Mouse (Mus musculus): Measurements from ENCODE around the gene Zswim2. TPM values are rescaled to one million over a fixed set of nuclear protein-coding genes. Genes with fewer than 3 reads are reported as not detected.

Zswim2 gene
- polyA plus RNA-seq, 1 experiment from 2014 or later = not detected

DNA sequence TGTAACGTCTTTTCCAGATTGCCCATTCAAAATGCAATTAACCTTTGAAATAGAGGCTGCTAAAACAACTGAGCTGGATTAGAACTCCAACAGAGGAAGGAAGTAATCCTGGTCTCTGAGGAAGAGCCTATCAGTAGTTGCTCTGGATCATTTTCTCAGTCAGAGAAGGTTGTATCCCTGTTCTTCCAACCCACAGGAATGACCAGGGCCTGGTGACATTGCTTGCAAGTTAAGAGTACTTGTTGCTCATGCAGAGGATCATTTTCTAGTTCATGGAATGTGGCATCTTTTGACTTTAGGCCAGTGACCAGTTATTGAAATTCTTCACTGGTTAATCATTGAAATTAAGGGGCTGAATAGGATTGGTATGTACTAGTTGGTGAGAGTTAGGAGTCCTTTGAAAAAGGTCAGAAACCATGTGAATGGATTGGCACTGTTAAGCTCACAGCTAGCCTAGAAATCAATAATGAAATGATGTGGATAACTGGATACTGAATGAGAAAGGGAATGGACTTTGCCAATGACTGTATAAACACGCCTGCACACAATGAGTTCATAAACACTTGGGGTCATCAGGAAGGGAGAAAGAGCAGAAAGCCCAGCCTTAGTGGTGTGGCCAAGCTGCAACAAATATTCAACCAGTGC lies 39.0 kb downstream of the Zswim2 start:
- H3K4me1 ChIP-seq (replicated peaks) = no peaks in the 10 kb centered on the region
- ATAC-seq (ENCODE audit: insufficient number of reproducible peaks, insufficient read depth, low FRiP score, low TSS enrichment, low read depth) = no peak
- WGBS = 68% methylated on average over 2 of the region's 2 CpGs
- no peaks in the 10 kb centered on the region for H3K27me3 ChIP-seq
- H3K36me3 ChIP-seq = no peaks in the 10 kb centered on the region
- no peak overlapping the region for H3K27ac ChIP-seq
- no peak overlapping the region for H3K9ac ChIP-seq (replicated peaks)
- no peaks in the 10 kb centered on the region for H3K9me3 ChIP-seq
- H3K4me2 ChIP-seq = no peak overlapping the region
- no peak overlapping the region for H3K4me3 ChIP-seq (replicated peaks)

DNA sequence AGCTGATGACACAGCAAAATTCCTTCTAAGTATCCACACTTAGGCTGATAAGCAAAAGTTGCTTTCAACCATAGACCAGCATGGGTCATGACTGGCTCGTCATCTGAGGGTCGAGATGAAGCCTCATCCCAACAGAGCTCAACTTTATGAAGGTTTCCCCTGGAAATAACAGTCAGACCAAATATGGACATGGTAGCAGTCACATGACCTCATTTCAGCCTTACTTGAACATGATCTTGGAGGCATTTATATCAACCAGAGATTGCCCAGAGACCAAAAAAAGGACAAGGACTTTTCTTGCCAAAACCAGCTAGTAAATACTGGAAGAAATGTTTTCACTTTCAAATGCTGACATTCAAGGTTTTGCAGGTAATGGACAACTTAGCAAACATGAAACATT lies 47.3 kb downstream of the Zswim2 start:
- Histone ChIP-seq H3K9me3 (no peaks in the 10 kb centered on the region), H3K36me3 (no peaks in the 10 kb centered on the region), H3K4me3 (replicated peaks) (no peak overlapping the region), H3K4me1 (replicated peaks) (no peaks in the 10 kb centered on the region), H3K9ac (replicated peaks) (no peak overlapping the region), H3K27ac (no peak overlapping the region), H3K4me2 (no peak overlapping the region), H3K27me3 (no peaks in the 10 kb centered on the region)
- no peak for ATAC-seq (ENCODE audit: insufficient number of reproducible peaks, insufficient read depth, low FRiP score, low TSS enrichment, low read depth)
- WGBS = 85% methylated on average over 2 of the region's 2 CpGs

DNA sequence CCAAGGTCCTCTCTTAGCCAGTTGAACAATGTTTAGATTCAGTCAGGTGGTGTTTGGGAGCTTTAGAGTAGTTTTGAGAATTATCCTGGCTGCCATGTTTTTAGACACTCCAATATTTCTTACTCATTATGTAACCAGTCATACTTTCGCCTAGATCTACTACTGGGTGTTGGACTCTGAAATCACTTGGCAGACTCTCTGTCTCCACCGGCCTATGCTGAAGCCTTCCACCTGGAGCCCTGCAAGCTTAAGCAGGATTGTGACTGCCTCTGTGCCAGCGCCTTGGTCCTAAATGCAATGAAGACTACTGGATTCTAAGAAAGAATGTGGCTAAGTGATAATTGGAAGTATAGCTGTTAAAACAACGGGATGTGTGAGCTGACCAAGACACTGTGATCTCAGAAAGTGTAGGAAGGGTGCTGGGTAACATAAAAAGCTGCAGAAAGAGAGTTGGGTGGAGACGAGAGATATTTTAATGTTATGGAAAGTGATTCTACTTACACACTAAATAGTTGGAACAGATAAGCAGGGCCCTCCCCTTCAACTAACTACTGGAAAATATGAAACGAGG lies 57.1 kb downstream of the Zswim2 start:
- Histone ChIP-seq H3K4me1 (replicated peaks) (peaks cover 7% of the 10 kb centered on the region), H3K4me2 (no peak overlapping the region), H3K27ac (no peak overlapping the region), H3K9me3 (no peaks in the 10 kb centered on the region), H3K27me3 (no peaks in the 10 kb centered on the region), H3K4me3 (replicated peaks) (no peak overlapping the region), H3K9ac (replicated peaks) (no peak overlapping the region), H3K36me3 (peaks cover 14% of the 10 kb centered on the region)
- 78% methylated on average over 6 of the region's 6 CpGs for WGBS
- ATAC-seq (ENCODE audit: insufficient number of reproducible peaks, insufficient read depth, low FRiP score, low TSS enrichment, low read depth) = no peak

Other genes starting within 250 kb of the Zswim2 start
- 74.0 and 78.7 TPM in 2 replicates for gene Itgav, start 216.8 kb downstream of the Zswim2 start, polyA plus RNA-seq (2016; fragmentation: Nextera tagmentation; extraction: Ambion mirVana)
- gene Fam171b, start 128.6 kb downstream of the Zswim2 start, polyA plus RNA-seq (2016; fragmentation: Nextera tagmentation; extraction: Ambion mirVana) = 18.3 TPM in 2 replicates
- not detected in 2 replicates for gene Gm13698, start 14.5 kb upstream of the Zswim2 start, polyA plus RNA-seq (2016; fragmentation: Nextera tagmentation; extraction: Ambion mirVana)
- not detected in 2 replicates for gene Gm13693, start 20.3 kb upstream of the Zswim2 start, polyA plus RNA-seq (2016; fragmentation: Nextera tagmentation; extraction: Ambion mirVana)
- not detected in 2 replicates for gene Gm13695, start 26.1 kb upstream of the Zswim2 start, polyA plus RNA-seq (2016; fragmentation: Nextera tagmentation; extraction: Ambion mirVana)
- not detected in 2 replicates for gene Gm13696, start 31.9 kb upstream of the Zswim2 start, polyA plus RNA-seq (2016; fragmentation: Nextera tagmentation; extraction: Ambion mirVana)
- not detected in 2 replicates for gene Gm13694, start 37.7 kb upstream of the Zswim2 start, polyA plus RNA-seq (2016; fragmentation: Nextera tagmentation; extraction: Ambion mirVana)
- not detected in 2 replicates for gene Gm13697, start 43.5 kb upstream of the Zswim2 start, polyA plus RNA-seq (2016; fragmentation: Nextera tagmentation; extraction: Ambion mirVana)
- not detected in 2 replicates for gene Gm13691, start 49.3 kb upstream of the Zswim2 start, polyA plus RNA-seq (2016; fragmentation: Nextera tagmentation; extraction: Ambion mirVana)